Mouse (Mus musculus): ENCODE results near the gene Evx2. TPM values are rescaled to one million over a fixed set of nuclear protein-coding genes. Genes with fewer than 3 reads are reported as not detected.

The Evx2 gene
- polyA plus RNA-seq, 1 experiment, result not detected

DNA sequence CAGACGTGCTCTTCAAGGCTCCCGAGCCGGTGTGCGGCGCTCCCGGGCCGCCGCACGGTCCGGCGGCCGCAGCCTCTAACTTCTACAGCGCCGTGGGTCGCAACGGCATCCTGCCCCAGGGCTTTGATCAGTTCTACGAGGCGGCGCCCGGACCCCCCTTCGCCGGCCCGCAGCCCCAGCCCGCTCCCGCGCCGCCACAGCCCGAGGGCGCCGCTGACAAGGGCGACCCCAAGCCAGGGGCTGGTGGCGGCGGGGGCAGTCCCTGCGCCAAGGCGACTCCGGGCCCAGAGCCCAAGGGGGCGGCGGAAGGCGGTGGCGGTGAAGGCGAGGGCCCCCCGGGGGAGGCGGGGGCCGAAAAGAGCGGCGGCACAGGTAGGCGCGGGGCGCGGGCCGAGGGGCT, 23.4 kb upstream of the Evx2 start:
- peaks cover 44% of the 10 kb centered on the region for H3K4me1 ChIP-seq
- 0 out of 2 replicates have a peak, but pooled peaks cover 5% of the 10 kb centered on the region for H3K9me3 ChIP-seq
- no peak overlapping the region for H3K4me3 ChIP-seq (replicated peaks)
- H3K27me3 ChIP-seq (replicated peaks), result peaks cover 99% of the 10 kb centered on the region
- no peaks in the 10 kb centered on the region for H3K36me3 ChIP-seq (replicated peaks; ENCODE audit: low read length)
- no peak for TF ChIP-seq FLI1 (IDR thresholded peaks at IDR 0.05; ENCODE audit: low read length)
- TF ChIP-seq GATA1 (IDR thresholded peaks at IDR 0.05; ENCODE audit: borderline replicate concordance, low read length), result no peak

DNA sequence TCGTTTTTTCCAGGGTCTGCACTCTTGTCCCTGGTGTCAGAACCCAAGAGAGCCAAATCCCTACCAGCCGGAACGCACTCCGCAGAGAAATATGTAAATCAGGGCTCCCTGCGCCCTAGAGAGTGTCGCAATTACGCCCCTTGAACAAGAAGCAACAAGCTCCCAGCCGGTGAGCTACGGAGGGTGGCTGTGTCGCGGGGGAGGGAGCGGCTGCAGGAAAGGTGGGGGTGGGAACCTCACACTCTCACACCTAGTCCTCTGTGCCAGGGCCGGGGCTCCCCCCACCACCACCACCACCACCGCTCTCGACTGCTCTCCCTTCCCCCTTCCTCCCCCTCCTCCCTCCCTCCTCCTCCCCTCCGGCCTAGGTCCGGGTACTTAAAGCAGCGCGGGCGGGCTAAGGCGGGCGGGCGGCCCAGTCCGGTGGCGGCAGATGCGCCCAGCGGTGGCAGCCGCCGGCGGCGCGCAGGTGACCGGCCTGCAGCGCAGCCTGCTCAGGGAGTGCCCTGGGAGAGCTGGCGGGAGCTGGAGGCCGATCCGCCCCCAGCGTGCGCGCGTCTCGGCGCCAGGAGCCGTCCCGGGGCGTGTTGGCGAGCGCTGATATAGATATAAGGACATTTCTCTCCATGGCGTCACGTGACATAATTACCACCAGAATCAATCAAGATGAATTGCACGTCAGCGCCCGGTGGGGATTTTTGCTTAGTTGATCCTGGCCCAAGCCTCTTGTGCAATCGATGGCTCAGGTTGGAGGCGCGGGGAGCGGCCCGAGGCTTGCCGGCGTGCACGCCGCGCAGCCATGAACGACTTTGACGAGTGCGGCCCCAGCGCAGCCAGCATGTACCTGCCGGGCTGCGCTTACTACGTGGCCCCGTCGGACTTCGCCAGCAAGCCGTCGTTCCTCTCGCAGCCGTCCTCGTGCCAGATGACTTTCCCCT, 22.5 kb upstream of the Evx2 start:
- Histone ChIP-seq H3K4me1 (peaks cover 36% of the 10 kb centered on the region), H3K27me3 (replicated peaks) (peaks cover 99% of the 10 kb centered on the region)
- no peak for TF ChIP-seq GATA1 (IDR thresholded peaks at IDR 0.05; ENCODE audit: borderline replicate concordance, low read length)
- no peak for TF ChIP-seq FLI1 (IDR thresholded peaks at IDR 0.05; ENCODE audit: low read length)

DNA sequence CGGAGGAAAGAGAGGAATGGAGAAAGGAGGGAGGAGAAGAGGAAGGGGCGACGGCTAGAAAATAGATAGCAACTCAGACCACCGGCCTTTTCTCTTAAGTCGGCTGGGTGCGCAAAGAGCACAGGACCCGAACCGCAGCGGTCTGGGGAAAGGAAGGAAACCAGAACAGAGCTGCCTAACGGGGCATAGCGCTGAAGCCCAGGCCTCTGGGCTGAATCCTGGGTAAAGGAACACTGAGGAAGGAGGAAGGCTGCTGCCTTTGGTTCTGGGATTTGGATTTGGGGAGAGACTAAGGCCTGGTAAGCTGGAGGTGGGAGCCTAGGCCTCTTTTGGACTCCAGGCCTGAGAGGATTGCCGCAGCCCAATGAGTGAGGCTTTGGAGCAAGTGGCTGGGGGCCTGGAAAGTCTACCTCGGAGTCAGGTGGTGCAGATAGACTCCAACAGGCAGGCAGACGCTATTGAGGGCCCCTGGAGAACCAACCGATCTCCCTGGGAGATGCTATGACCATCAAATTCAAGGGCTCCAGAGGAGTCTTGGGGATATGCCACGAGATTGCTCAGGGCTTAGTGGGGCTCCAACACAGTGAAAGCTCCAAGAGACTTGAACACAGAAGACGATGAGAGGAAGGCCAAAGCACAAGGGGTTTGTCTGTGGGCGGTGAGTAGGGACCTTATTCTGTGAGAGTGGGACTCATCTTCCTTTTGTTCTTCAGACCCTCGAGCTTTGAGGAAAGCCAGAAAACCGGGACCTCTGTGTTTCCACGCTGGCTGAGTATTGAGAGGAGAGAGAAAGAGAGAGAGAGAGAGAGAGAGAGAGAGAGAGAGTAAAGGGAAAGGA, 21.4 kb upstream of the Evx2 start:
- H3K4me3 ChIP-seq (replicated peaks), result no peak overlapping the region
- peaks cover 36% of the 10 kb centered on the region for H3K4me1 ChIP-seq
- H3K9me3 ChIP-seq, result 0 out of 2 replicates have a peak, but pooled peaks cover 5% of the 10 kb centered on the region
- H3K36me3 ChIP-seq (replicated peaks; ENCODE audit: low read length), result no peaks in the 10 kb centered on the region
- no peak for TF ChIP-seq GATA1 (IDR thresholded peaks at IDR 0.05; ENCODE audit: borderline replicate concordance, low read length)
- TF ChIP-seq FLI1 (IDR thresholded peaks at IDR 0.05; ENCODE audit: low read length), result no peak
- H3K27me3 ChIP-seq (replicated peaks), result peaks cover 100% of the 10 kb centered on the region

More for the DNA sequence above, 22.5 kb upstream of the Evx2 start:
- Histone ChIP-seq H3K9me3 (0 out of 2 replicates have a peak, but pooled peaks cover 5% of the 10 kb centered on the region), H3K4me3 (replicated peaks) (peak overlapping the region; percentile 71), H3K36me3 (replicated peaks; ENCODE audit: low read length) (no peaks in the 10 kb centered on the region)

DNA sequence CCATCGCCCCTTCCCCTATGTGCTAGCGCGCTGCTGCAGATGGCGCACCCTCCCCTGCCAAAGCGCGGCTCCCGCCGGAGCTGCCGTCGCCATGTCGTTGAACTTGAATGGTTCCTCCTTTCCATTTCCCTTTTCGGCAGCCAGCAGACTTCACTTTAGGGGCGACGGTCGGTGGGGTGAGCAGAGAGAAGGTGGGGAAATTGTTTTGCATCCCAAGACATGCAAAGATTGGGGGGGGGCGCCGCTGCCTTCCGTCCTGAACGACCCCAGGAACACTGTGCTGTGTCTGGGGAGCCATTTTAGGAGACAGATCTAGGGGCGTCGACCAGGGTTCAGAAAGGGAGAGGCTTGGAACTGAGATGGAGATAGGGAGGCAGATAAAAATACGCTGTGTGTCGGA, 20.6 kb upstream of the Evx2 start:
- H3K27me3 ChIP-seq (replicated peaks), result peaks cover 100% of the 10 kb centered on the region

DNA sequence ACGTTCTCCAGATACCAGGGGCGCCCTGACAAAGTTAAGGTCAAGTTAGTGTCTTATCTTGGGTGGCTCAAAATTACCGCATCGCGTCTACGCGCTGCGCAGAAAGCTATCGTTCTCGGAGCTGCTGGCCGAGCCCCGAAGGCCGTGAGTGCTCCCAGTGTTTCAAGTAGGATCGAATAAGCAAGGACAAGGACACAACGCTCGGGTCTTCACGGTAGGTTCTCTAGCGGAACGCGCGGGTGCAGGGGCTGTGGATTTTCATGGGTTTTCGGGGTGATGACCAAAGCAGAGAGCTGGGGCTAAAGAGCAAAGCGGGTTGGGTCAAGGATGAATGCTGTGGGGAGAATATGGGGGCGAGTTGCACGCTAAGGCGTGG, 20.2 kb upstream of the Evx2 start:
- peaks cover 100% of the 10 kb centered on the region for H3K27me3 ChIP-seq (replicated peaks)
- peak overlapping the region; percentile 81 for H3K4me3 ChIP-seq (replicated peaks)
- no peaks in the 10 kb centered on the region for H3K36me3 ChIP-seq (replicated peaks; ENCODE audit: low read length)
- H3K9me3 ChIP-seq, result 0 out of 2 replicates have a peak, but pooled peaks cover 5% of the 10 kb centered on the region
- TF ChIP-seq FLI1 (IDR thresholded peaks at IDR 0.05; ENCODE audit: low read length) (no peak), GATA1 (IDR thresholded peaks at IDR 0.05; ENCODE audit: borderline replicate concordance, low read length) (no peak)
- H3K4me1 ChIP-seq, result peaks cover 43% of the 10 kb centered on the region

More for the DNA sequence above, 20.6 kb upstream of the Evx2 start:
- Histone ChIP-seq H3K9me3 (0 out of 2 replicates have a peak, but pooled peaks cover 5% of the 10 kb centered on the region), H3K4me1 (peaks cover 42% of the 10 kb centered on the region), H3K36me3 (replicated peaks; ENCODE audit: low read length) (no peaks in the 10 kb centered on the region), H3K4me3 (replicated peaks) (peak overlapping the region; percentile 81)
- TF ChIP-seq FLI1 (IDR thresholded peaks at IDR 0.05; ENCODE audit: low read length) (no peak), GATA1 (IDR thresholded peaks at IDR 0.05; ENCODE audit: borderline replicate concordance, low read length) (no peak)

DNA sequence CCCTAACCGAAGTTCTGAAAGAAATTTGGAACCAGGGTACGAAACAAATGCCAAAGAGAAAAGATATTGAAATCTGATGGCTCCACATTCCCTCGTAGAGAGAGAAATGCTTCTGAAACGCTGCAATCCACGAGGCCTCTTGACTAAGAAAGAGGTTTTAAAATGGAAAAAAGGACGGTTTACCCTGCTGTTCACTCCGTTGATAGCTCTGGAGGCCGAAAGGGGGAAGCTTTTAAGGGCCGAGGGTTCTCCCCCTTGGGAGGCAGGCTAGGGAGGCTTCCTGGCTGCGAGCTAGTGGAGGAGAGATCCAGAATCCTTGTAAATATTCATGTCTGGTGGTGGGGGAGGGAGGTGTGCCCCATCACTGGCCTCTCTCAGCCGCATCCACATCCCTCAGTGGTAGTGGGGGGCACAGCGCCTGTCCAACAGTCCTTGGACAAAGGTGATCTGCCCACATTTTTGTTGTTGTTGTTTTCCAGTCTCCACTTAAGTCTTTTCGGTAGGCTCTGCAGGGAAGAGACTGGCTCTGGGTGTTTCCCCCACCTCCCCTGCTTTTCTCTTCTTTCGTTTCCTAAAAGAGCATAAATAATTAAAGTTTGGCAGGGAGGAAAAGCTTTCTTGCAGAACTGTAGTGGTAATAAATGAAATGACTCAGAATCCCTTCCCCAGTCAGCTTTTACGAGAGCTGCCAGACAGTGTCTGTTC, 19.7 kb upstream of the Evx2 start, which contains the start of gene Hoxd11:
Gene Hoxd11, plus strand, starts transcription at position 667 of the 705 bp plus-strand sequence.
- H3K4me1 ChIP-seq, result peaks cover 46% of the 10 kb centered on the region
- peaks cover 100% of the 10 kb centered on the region for H3K27me3 ChIP-seq (replicated peaks)
- 0 out of 2 replicates have a peak, but pooled peaks cover 5% of the 10 kb centered on the region for H3K9me3 ChIP-seq
- no peak for TF ChIP-seq FLI1 (IDR thresholded peaks at IDR 0.05; ENCODE audit: low read length)
- TF ChIP-seq GATA1 (IDR thresholded peaks at IDR 0.05; ENCODE audit: borderline replicate concordance, low read length), result no peak
- peak within 1 kb of the TSS; percentile 81 for H3K4me3 ChIP-seq (replicated peaks)
- no peaks in the 10 kb centered on the region for H3K36me3 ChIP-seq (replicated peaks; ENCODE audit: low read length)

DNA sequence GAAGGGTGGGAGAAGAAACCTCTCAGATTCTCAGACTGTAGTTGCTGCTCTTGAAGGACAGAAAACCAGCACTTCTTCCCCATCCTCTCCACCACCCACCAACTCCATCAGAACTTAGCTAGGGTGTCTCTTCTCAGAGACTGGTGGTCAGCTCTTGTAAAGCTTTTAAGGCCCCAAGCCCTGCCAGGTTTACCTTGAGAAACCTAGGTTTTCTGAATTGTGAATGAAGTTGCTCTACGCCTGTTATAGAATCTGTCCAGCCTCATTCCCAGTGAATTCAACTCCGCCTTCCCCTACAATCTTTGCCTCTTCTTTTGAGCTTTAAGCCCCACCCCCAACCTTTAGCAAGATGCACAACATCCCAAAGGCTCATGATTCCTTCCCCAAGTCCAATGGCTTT, 17.7 kb upstream of the Evx2 start:
- H3K9me3 ChIP-seq, result 0 out of 2 replicates have a peak, but pooled peaks cover 2% of the 10 kb centered on the region
- TF ChIP-seq FLI1 (IDR thresholded peaks at IDR 0.05; ENCODE audit: low read length) (no peak), GATA1 (IDR thresholded peaks at IDR 0.05; ENCODE audit: borderline replicate concordance, low read length) (no peak)
- H3K4me1 ChIP-seq, result peaks cover 53% of the 10 kb centered on the region
- no peak overlapping the region for H3K4me3 ChIP-seq (replicated peaks)
- H3K27me3 ChIP-seq (replicated peaks), result peaks cover 100% of the 10 kb centered on the region
- H3K36me3 ChIP-seq (replicated peaks; ENCODE audit: low read length), result no peaks in the 10 kb centered on the region

DNA sequence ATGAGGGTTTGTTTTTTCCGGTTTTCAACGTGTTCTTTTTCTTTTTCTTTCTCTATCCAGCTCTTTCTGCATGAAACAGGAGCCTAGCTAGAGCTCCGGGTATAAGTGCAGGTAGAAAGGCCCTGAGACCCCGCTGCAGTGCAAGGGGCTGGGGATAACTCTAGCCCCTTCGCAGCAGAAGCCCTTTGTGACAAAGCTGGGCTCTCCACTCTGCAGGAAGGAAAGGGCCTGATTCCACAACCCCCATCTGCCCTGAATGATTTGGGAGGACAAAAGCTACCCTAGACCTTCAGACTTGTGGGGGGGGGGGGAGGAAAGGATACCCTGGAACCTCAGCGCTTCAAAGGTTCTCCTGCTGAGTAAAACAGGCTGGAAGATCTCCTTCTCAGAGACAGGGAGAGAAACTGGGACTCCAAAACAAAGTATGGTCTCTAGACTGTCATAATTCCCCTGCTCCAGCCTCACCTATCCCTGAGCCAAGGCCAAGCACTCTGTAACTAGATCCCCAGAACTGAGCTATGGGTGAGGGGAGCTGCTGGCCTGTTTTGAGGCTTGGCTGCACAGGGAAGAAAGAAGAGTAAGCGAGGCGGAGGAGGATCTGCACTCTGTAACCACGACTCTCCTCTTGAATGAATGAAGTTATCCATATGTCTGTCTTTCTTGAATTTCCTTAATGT, 17.2 kb upstream of the Evx2 start:
- Histone ChIP-seq H3K4me1 (peaks cover 53% of the 10 kb centered on the region), H3K9me3 (no peaks in the 10 kb centered on the region), H3K4me3 (replicated peaks) (no peak overlapping the region), H3K36me3 (replicated peaks; ENCODE audit: low read length) (no peaks in the 10 kb centered on the region), H3K27me3 (replicated peaks) (peaks cover 100% of the 10 kb centered on the region)
- TF ChIP-seq FLI1 (IDR thresholded peaks at IDR 0.05; ENCODE audit: low read length), result no peak
- no peak for TF ChIP-seq GATA1 (IDR thresholded peaks at IDR 0.05; ENCODE audit: borderline replicate concordance, low read length)
